9 mouse cellular contexts compared by ENCODE assay signal in genomic region chr4:126754736-126755374, GRCm38 (mm10). TPM values are rescaled to one million over a fixed set of nuclear protein-coding genes. Genes with fewer than 3 reads are reported as not detected.
DNase-seq lines count a peak whose midpoint lies in the region; ATAC-seq and TF ChIP-seq lines count a peak whose summit lies in the region.
"Had no signal": no experiment of that assay in that cellular context is flagged by ENCODE, and none has a peak within 500 bp of the region (broad histone marks: within the 10 kb centered on the region; RNA-seq: fewer than 3 reads in every experiment).

No protein-coding gene starts in this region.

- H3K4me3 ChIP-seq in lung, embryonic 15.5 days = peak overlapping the region; percentile 72
- H3K4me3 ChIP-seq in lung, adult 2 months (replicated peaks; ENCODE audit: extremely low read depth, low read depth, low read length) = no peak overlapping the region
- H3K4me3 ChIP-seq in hindbrain, embryonic 11.5 days (ENCODE audit: low read depth, low read length) = peak overlapping the region; percentile 66
- peak overlapping the region in 1 of 2 experiments; percentile 79; a peak in 2 of 4 replicates for H3K4me3 ChIP-seq in liver, embryonic 14.5 days (ENCODE audit: insufficient read depth in 1 of 2, low read depth in 2 of 2, low read length in 2 of 2)
- peak overlapping the region; percentile 97; the same call in 1 of the 2 replicates for H3K4me3 ChIP-seq in stomach, embryonic 16.5 days (replicated peaks; ENCODE audit: low read length)

- H3K27ac ChIP-seq in lung, embryonic 15.5 days = peak overlapping the region; percentile 98
- H3K27ac ChIP-seq in hindbrain, embryonic 11.5 days (ENCODE audit: low read depth, low read length) = no peak overlapping the region
- no peak overlapping the region for H3K27ac ChIP-seq in liver, embryonic 14.5 days
- H3K27ac ChIP-seq in stomach, embryonic 16.5 days (ENCODE audit: low read length) = peak overlapping the region; percentile 98

- WGBS in lung, embryonic 15.5 days = 19% methylated on average over 12 of the region's 12 CpGs
- WGBS in lung, adult 2 months = 34% methylated on average over 12 of the region's 12 CpGs
- 62% methylated on average over 12 of the region's 12 CpGs for WGBS in hindbrain, embryonic 11.5 days
- 59% methylated on average over 12 of the region's 12 CpGs for WGBS in liver, embryonic 14.5 days (ENCODE audit: insufficient replicate concordance)
- 25% methylated on average over 12 of the region's 12 CpGs for WGBS in stomach, embryonic 16.5 days

- no peaks in the 10 kb centered on the region for H3K27me3 ChIP-seq in lung, embryonic 15.5 days
- no peaks in the 10 kb centered on the region for H3K27me3 ChIP-seq in hindbrain, embryonic 11.5 days (ENCODE audit: control insufficient read depth, insufficient read depth, low read length)
- no peaks in the 10 kb centered on the region for H3K27me3 ChIP-seq in liver, embryonic 14.5 days (ENCODE audit: control insufficient read depth, insufficient read depth, low read length)
- H3K27me3 ChIP-seq in stomach, embryonic 16.5 days (ENCODE audit: control insufficient read depth, insufficient read depth, low read length) = no peaks in the 10 kb centered on the region

- no peak for ATAC-seq in lung, embryonic 15.5 days (ENCODE audit: borderline replicate concordance, extremely low read depth, low FRiP score, low TSS enrichment)
- ATAC-seq in hindbrain, embryonic 11.5 days (ENCODE audit: low FRiP score) = no peak
- ATAC-seq in liver, embryonic 14.5 days (ENCODE audit: insufficient read depth) = no peak
- no peak for ATAC-seq in stomach, embryonic 16.5 days (ENCODE audit: insufficient read depth, low FRiP score)
- ATAC-seq: inflammation-experienced regulatory T-cells, adult 6 months had no signal

- H3K4me2 ChIP-seq in lung, embryonic 15.5 days = peak overlapping the region; percentile 96
- H3K4me2 ChIP-seq in hindbrain, embryonic 11.5 days (replicated peaks; ENCODE audit: low read depth, low read length) = peak overlapping the region; percentile 94; the same call in 1 of the 2 replicates
- H3K4me2 ChIP-seq in liver, embryonic 14.5 days (ENCODE audit: low read depth) = peak overlapping the region; percentile 92
- H3K4me2 ChIP-seq in stomach, embryonic 16.5 days (ENCODE audit: low read depth, low read length) = peak overlapping the region; percentile 93

- TF ChIP-seq EP300 in liver, embryonic 14.5 days (IDR thresholded peaks at IDR 0.05; ENCODE audit: low read depth) = no peak

- TF ChIP-seq POLR2A in lung, adult 2 months (IDR thresholded peaks at IDR 0.05; ENCODE audit: borderline replicate concordance, extremely low read depth, low read depth, low read length) = no peak

- no peak for TF ChIP-seq CTCF in lung, adult 2 months (IDR thresholded peaks at IDR 0.05; ENCODE audit: insufficient read depth, low read length)
- no peak for TF ChIP-seq CTCF in liver, embryonic 14.5 days (IDR thresholded peaks at IDR 0.05; ENCODE audit: low read depth)

- H3K9ac ChIP-seq in lung, embryonic 15.5 days = no peak overlapping the region
- H3K9ac ChIP-seq in hindbrain, embryonic 11.5 days (ENCODE audit: low read depth, low read length) = no peak overlapping the region
- H3K9ac ChIP-seq in liver, embryonic 14.5 days (replicated peaks) = no peak overlapping the region
- H3K9ac ChIP-seq in stomach, embryonic 16.5 days (ENCODE audit: low read length) = peak overlapping the region; percentile 35

- no peak for DNase-seq in lung, adult 2 months
- DNase-seq in hindbrain, embryonic 11.5 days (ENCODE audit: low spot score) = no peak
- DNase-seq in liver, embryonic 14.5 days (ENCODE audit: low read depth in 3 of 3, low spot score in 3 of 3) = no peak
- DNase-seq in ovary, postnatal 14 days (ENCODE audit: low spot score) = no peak
- DNase-seq in right cerebral cortex, adult 18-20 months = no peak

- no peaks in the 10 kb centered on the region for H3K9me3 ChIP-seq in lung, embryonic 15.5 days
- no peaks in the 10 kb centered on the region for H3K9me3 ChIP-seq in hindbrain, embryonic 11.5 days (ENCODE audit: control insufficient read depth, low read length)
- H3K9me3 ChIP-seq in liver, embryonic 14.5 days (ENCODE audit: control insufficient read depth, low read length) = no peaks in the 10 kb centered on the region
- no peaks in the 10 kb centered on the region for H3K9me3 ChIP-seq in stomach, embryonic 16.5 days (replicated peaks; ENCODE audit: control insufficient read depth, low read length)

- H3K4me1 ChIP-seq in lung, embryonic 15.5 days = peaks cover 47% of the 10 kb centered on the region
- peaks cover 6% of the 10 kb centered on the region for H3K4me1 ChIP-seq in lung, adult 2 months (ENCODE audit: control insufficient read depth, insufficient read depth, low read length)
- H3K4me1 ChIP-seq in hindbrain, embryonic 11.5 days (replicated peaks; ENCODE audit: control insufficient read depth, insufficient read depth, low read length) = peaks cover 9% of the 10 kb centered on the region; the same call in 1 of the 2 replicates
- H3K4me1 ChIP-seq in liver, embryonic 14.5 days (replicated peaks; ENCODE audit: control insufficient read depth in 2 of 2, insufficient read depth in 2 of 2, low read length in 1 of 2) = peaks cover 0 to 7% of the 10 kb centered on the region in 2 experiments
- peaks cover 19% of the 10 kb centered on the region for H3K4me1 ChIP-seq in stomach, embryonic 16.5 days (ENCODE audit: control insufficient read depth, insufficient read depth, low read length)

- H3K36me3 ChIP-seq in lung, embryonic 15.5 days = 0 out of 2 replicates have a peak, but pooled peaks cover 6% of the 10 kb centered on the region
- no peaks in the 10 kb centered on the region for H3K36me3 ChIP-seq in hindbrain, embryonic 11.5 days (ENCODE audit: control insufficient read depth, insufficient read depth, low read length)
- H3K36me3 ChIP-seq in liver, embryonic 14.5 days (replicated peaks; ENCODE audit: control insufficient read depth, insufficient read depth, low read depth) = no peaks in the 10 kb centered on the region; the same call in none of the 2 replicates
- H3K36me3 ChIP-seq in stomach, embryonic 16.5 days (ENCODE audit: control insufficient read depth, insufficient read depth, low read length) = 0 out of 2 replicates have a peak, but pooled peaks cover 3% of the 10 kb centered on the region

RNA-seq across cellular contexts. Expression of gene AU040320, which starts 1.5 kb away (rescaled TPM):
- 22.0 and 22.3 TPM in 2 replicates for polyA plus RNA-seq in lung, embryonic 15.5 days (2015; fragmentation: Nextera tagmentation; extraction: Ambion mirVana)
- 28.8 and 39.4 TPM in 2 replicates for polyA plus RNA-seq in lung, adult 2 months (2012; rRNA removed)
- polyA plus RNA-seq in hindbrain, embryonic 11.5 days (2014; fragmentation: Nextera tagmentation; extraction: Ambion mirVana) = 28.1 and 28.6 TPM in 2 replicates
- 4.7 and 5.9 TPM in 2 replicates for polyA plus RNA-seq in liver, embryonic 14.5 days (2012; rRNA removed)
- 6.0 and 7.5 TPM in 2 replicates for polyA plus RNA-seq in liver, embryonic 14.5 days (2014; fragmentation: Nextera tagmentation; extraction: Ambion mirVana)
- 24.1 and 27.8 TPM in 2 replicates for polyA plus RNA-seq in stomach, embryonic 16.5 days (2015; fragmentation: Nextera tagmentation; extraction: Ambion mirVana)

RNA-seq across cellular contexts. Expression of gene Ncdn, which starts 1.6 kb away (rescaled TPM):
- 26.0 and 28.2 TPM in 2 replicates for polyA plus RNA-seq in lung, embryonic 15.5 days (2015; fragmentation: Nextera tagmentation; extraction: Ambion mirVana)
- polyA plus RNA-seq in lung, adult 2 months (2012; rRNA removed) = 31.5 and 31.9 TPM in 2 replicates
- polyA plus RNA-seq in hindbrain, embryonic 11.5 days (2014; fragmentation: Nextera tagmentation; extraction: Ambion mirVana) = 24.5 and 27.0 TPM in 2 replicates
- 5.5 and 5.7 TPM in 2 replicates for polyA plus RNA-seq in liver, embryonic 14.5 days (2012; rRNA removed)
- 5.1 and 5.9 TPM in 2 replicates for polyA plus RNA-seq in liver, embryonic 14.5 days (2014; fragmentation: Nextera tagmentation; extraction: Ambion mirVana)
- 25.4 and 26.1 TPM in 2 replicates for polyA plus RNA-seq in stomach, embryonic 16.5 days (2015; fragmentation: Nextera tagmentation; extraction: Ambion mirVana)

RNA-seq across cellular contexts. Expression of gene Tfap2e, which starts 18.8 kb away (rescaled TPM):
- 0.08 and 0.09 TPM in 2 replicates for polyA plus RNA-seq in lung, embryonic 15.5 days (2015; fragmentation: Nextera tagmentation; extraction: Ambion mirVana)
- polyA plus RNA-seq in lung, adult 2 months (2012; rRNA removed) = 0.28 TPM in 1 of 2 replicates, not detected in the other
- polyA plus RNA-seq in hindbrain, embryonic 11.5 days (2014; fragmentation: Nextera tagmentation; extraction: Ambion mirVana) = 0.95 and 0.99 TPM in 2 replicates
- not detected in 2 replicates for polyA plus RNA-seq in liver, embryonic 14.5 days (2012; rRNA removed)
- polyA plus RNA-seq in liver, embryonic 14.5 days (2014; fragmentation: Nextera tagmentation; extraction: Ambion mirVana) = not detected in 2 replicates
- polyA plus RNA-seq in stomach, embryonic 16.5 days (2015; fragmentation: Nextera tagmentation; extraction: Ambion mirVana) = not detected in 2 replicates
- polyA plus RNA-seq: cortical plate, adult 2 months; inflammation-experienced regulatory T-cells, adult 6 months had no signal

Comparison
In these comparisons a context has a peak if more than half of its experiments do, and no peak if none do; other contexts are left out.
1. H3K27ac ChIP-seq: peak in lung, embryonic 15.5 days (single experiment) and stomach, embryonic 16.5 days (single experiment); none in hindbrain, embryonic 11.5 days (single experiment) and liver, embryonic 14.5 days (single experiment).
2. Peak in every context shown above with its lines, with median percentiles within 50 percentile points of each other: H3K4me2 ChIP-seq.